Mouse (Mus musculus): Measurements from ENCODE around the gene Zc3h4. TPM values are rescaled to one million over a fixed set of nuclear protein-coding genes. Genes with fewer than 3 reads are reported as not detected.

Gene Zc3h4
- polyA plus RNA-seq, 1 experiment, result 42.0 TPM

DNA sequence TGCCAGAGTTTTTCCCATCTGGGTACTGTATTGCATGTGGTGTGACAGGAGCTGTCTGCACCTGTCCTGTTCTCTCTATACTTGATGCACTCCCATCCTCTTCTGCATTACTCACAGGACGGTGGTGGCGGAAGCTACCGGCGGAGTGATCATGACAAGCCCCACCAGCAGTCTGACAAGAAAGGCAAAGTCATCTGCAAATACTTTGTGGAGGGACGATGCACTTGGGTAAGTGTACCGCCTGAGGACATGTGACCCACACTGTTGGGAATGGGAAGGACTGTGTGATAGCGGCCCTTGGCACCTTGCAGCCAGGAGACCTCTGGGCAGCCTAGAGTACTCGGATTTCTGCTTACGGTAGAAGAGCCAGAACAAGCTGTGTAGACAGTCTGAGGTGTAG, 23.0 kb downstream of the Zc3h4 start:
- 87% methylated on average over 9 of the region's 9 CpGs for WGBS
- H3K27ac ChIP-seq (ENCODE audit: insufficient read depth, low read length), result no peak overlapping the region
- no peak for TF ChIP-seq CTCF (IDR thresholded peaks at IDR 0.05; ENCODE audit: borderline replicate concordance, insufficient read depth, low read depth, low read length)
- no peak for TF ChIP-seq POLR2A (IDR thresholded peaks at IDR 0.05; ENCODE audit: borderline replicate concordance, insufficient read depth, low read length)
- DNase-seq, result no peak
- H3K27me3 ChIP-seq (ENCODE audit: control insufficient read depth, insufficient read depth, low read length), result no peaks in the 10 kb centered on the region
- H3K4me3 ChIP-seq (replicated peaks; ENCODE audit: insufficient read depth, low read depth, low read length), result no peak overlapping the region
- no peaks in the 10 kb centered on the region for H3K4me1 ChIP-seq (ENCODE audit: control insufficient read depth, insufficient read depth, low read length)

DNA sequence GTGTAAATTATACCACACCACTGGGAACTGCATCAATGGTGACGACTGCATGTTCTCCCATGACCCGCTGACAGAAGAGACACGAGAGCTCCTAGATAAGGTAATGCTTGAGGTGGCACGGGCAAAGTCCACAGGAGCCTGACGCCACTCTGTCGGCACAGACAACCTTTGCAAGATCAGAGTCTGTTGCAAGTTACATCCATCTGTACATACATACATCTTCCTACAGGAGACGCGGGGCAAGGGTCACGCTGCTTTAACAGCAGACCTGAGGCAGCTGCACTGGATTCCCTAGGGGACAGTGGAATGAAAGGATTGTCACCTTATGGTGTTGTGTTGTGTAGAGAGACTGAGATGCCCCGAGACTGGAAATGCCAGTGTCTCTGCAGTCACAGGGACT, 25.0 kb downstream of the Zc3h4 start:
- 87% methylated on average over 10 of the region's 10 CpGs for WGBS
- no peak for DNase-seq

DNA sequence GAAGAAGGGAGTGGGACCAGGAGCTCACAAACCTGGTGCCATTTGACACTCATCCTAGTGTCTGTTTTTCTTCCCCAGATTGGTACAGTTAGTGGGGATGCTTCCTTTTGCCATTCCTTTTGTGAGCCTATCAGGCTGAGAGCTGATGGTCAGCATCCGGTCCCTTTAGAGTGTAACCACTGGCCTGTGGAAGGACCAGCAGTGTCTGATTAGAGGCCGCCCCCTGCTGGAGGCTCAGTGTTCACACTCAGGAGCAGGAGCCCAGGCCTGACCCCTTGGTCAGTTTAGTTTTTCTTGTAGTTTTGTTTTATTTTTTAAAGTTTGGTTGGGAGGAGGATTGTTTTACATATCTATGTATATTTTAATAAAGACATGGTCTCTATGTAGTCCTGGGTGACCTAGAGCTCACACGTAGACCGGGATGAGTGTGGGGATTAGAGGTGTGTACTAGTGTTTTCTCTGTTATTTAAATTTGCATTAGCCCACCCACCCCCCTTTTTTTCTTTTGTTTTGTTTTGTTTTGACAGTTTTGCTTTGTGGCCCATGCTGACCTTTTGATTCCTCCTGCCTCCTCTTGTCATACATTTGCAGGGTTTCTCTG, 25.5 kb downstream of the Zc3h4 start:
- H3K27me3 ChIP-seq (ENCODE audit: control insufficient read depth, insufficient read depth, low read length), result no peaks in the 10 kb centered on the region
- peak; percentile 76 to 79 for DNase-seq
- H3K27ac ChIP-seq (ENCODE audit: insufficient read depth, low read length), result no peak overlapping the region
- 48% methylated on average over 4 of the region's 4 CpGs for WGBS
- no peaks in the 10 kb centered on the region for H3K4me1 ChIP-seq (ENCODE audit: control insufficient read depth, insufficient read depth, low read length)
- peak; percentile 84 for TF ChIP-seq CTCF (IDR thresholded peaks at IDR 0.05; ENCODE audit: borderline replicate concordance, insufficient read depth, low read depth, low read length)
- TF ChIP-seq POLR2A (IDR thresholded peaks at IDR 0.05; ENCODE audit: borderline replicate concordance, insufficient read depth, low read length), result no peak
- H3K4me3 ChIP-seq (replicated peaks; ENCODE audit: insufficient read depth, low read depth, low read length), result no peak overlapping the region

More for the DNA sequence above, 25.0 kb downstream of the Zc3h4 start:
- TF ChIP-seq CTCF (IDR thresholded peaks at IDR 0.05; ENCODE audit: borderline replicate concordance, insufficient read depth, low read depth, low read length) (no peak), POLR2A (IDR thresholded peaks at IDR 0.05; ENCODE audit: borderline replicate concordance, insufficient read depth, low read length) (no peak)
- Histone ChIP-seq H3K4me3 (replicated peaks; ENCODE audit: insufficient read depth, low read depth, low read length) (no peak overlapping the region), H3K27ac (ENCODE audit: insufficient read depth, low read length) (no peak overlapping the region), H3K27me3 (ENCODE audit: control insufficient read depth, insufficient read depth, low read length) (no peaks in the 10 kb centered on the region), H3K4me1 (ENCODE audit: control insufficient read depth, insufficient read depth, low read length) (no peaks in the 10 kb centered on the region)

DNA sequence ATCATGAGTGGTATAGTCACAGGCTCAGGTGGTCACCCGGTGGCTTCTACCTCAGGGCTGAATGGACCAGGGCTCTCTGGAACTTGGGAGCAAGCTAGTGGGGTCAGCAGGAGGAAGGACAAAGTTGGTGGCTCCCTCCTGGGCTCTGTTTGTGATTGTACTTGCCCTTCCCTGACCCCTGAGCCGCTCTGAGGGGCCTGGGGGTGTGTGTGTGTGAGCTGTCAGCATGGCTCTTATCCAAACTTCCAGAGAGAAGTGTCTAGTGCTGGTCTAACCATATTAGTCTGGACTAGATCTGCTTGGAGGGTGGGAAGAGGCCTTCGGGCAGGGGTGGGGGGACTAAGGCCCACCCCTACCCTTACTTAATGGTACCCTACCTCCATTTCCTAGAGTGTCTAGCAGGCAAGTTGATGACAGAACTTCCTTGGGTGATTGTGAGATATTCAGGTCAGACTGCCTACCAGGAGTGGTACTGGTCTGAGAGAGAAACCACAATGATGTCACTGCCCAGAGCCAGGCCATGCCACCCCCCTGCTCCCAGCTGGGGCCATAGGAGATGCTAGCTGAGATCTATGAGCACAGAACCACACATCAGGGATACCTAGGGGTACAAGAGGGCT, 32.8 kb downstream of the Zc3h4 start:
- 81% methylated on average over 3 of the region's 3 CpGs for WGBS
- TF ChIP-seq CTCF (IDR thresholded peaks at IDR 0.05; ENCODE audit: borderline replicate concordance, insufficient read depth, low read depth, low read length) (no peak), POLR2A (IDR thresholded peaks at IDR 0.05; ENCODE audit: borderline replicate concordance, insufficient read depth, low read length) (no peak)
- Histone ChIP-seq H3K4me3 (replicated peaks; ENCODE audit: insufficient read depth, low read depth, low read length) (no peak overlapping the region), H3K27ac (ENCODE audit: insufficient read depth, low read length) (no peak overlapping the region), H3K4me1 (ENCODE audit: control insufficient read depth, insufficient read depth, low read length) (no peaks in the 10 kb centered on the region), H3K27me3 (ENCODE audit: control insufficient read depth, insufficient read depth, low read length) (no peaks in the 10 kb centered on the region)
- DNase-seq, result no peak

DNA sequence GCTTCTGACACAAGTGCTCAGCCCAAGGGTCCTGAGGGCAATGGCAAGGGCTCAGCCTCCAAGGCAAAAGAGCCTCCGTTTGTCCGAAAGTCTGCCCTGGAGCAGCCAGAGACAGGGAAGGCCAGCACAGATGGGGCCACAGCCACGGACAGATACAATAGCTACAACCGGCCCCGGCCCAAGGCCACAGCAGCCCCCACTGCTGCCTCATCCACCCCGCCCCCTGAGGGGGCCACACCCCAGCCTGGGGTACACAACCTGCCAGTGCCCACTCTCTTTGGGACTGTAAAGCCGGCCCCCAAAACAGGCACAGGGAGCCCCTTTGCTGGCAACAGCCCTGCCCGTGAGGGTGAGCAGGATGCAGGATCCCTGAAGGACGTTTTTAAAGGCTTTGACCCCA, 34.4 kb downstream of the Zc3h4 start:
- 84% methylated on average over 9 of the region's 9 CpGs for WGBS
- Histone ChIP-seq H3K27me3 (ENCODE audit: control insufficient read depth, insufficient read depth, low read length) (no peaks in the 10 kb centered on the region), H3K4me3 (replicated peaks; ENCODE audit: insufficient read depth, low read depth, low read length) (no peak overlapping the region), H3K4me1 (ENCODE audit: control insufficient read depth, insufficient read depth, low read length) (no peaks in the 10 kb centered on the region), H3K27ac (ENCODE audit: insufficient read depth, low read length) (no peak overlapping the region)
- TF ChIP-seq CTCF (IDR thresholded peaks at IDR 0.05; ENCODE audit: borderline replicate concordance, insufficient read depth, low read depth, low read length) (no peak), POLR2A (IDR thresholded peaks at IDR 0.05; ENCODE audit: borderline replicate concordance, insufficient read depth, low read length) (no peak)
- DNase-seq, result no peak

DNA sequence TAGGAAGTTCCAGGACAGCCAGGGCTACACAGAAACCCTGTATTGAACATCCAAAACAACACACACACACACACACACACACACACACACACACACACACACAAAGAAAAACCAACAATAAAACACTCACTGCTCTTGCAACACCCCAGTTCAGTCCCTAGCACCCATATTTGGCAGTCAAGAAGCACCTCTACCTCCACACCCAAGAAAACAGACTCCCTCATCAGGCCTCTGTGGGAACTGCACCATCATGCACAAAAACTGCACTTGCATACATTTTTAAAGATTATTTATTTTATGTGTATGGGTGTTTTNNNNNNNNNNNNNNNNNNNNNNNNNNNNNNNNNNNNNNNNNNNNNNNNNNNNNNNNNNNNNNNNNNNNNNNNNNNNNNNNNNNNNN, 40.5 kb downstream of the Zc3h4 start:
- Histone ChIP-seq H3K4me1 (ENCODE audit: control insufficient read depth, insufficient read depth, low read length) (no peaks in the 10 kb centered on the region), H3K4me3 (replicated peaks; ENCODE audit: insufficient read depth, low read depth, low read length) (no peak overlapping the region), H3K27me3 (ENCODE audit: control insufficient read depth, insufficient read depth, low read length) (no peaks in the 10 kb centered on the region), H3K27ac (ENCODE audit: insufficient read depth, low read length) (no peak overlapping the region)
- DNase-seq, result no peak
- TF ChIP-seq CTCF (IDR thresholded peaks at IDR 0.05; ENCODE audit: borderline replicate concordance, insufficient read depth, low read depth, low read length) (no peak), POLR2A (IDR thresholded peaks at IDR 0.05; ENCODE audit: borderline replicate concordance, insufficient read depth, low read length) (no peak)

DNA sequence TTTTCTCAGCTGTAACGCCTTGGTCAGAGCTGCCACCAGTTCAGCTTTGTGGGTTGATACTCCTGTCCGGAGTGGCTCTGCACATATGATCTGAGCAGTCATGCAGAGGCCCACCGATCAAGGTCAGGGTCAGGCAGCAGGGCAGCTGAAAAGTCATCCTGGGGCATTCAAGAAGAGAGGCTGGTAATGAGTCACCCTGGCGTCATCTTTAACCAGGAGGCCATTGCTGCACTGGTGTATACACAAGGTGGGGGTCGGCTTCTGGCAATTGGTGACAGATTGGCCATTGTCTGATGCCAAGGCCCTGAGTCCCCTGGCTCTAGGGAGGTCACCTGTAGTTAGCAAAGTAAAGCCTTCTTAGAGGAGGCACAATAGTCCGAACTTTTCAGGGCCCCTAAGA, 50.9 kb downstream of the Zc3h4 start:
- no peak for DNase-seq
- 84% methylated on average over 6 of the region's 6 CpGs for WGBS
- H3K27ac ChIP-seq (ENCODE audit: insufficient read depth, low read length), result no peak overlapping the region
- no peak overlapping the region for H3K4me3 ChIP-seq (replicated peaks; ENCODE audit: insufficient read depth, low read depth, low read length)
- H3K27me3 ChIP-seq (ENCODE audit: control insufficient read depth, insufficient read depth, low read length), result no peaks in the 10 kb centered on the region
- no peak for TF ChIP-seq POLR2A (IDR thresholded peaks at IDR 0.05; ENCODE audit: borderline replicate concordance, insufficient read depth, low read length)
- no peak for TF ChIP-seq CTCF (IDR thresholded peaks at IDR 0.05; ENCODE audit: borderline replicate concordance, insufficient read depth, low read depth, low read length)
- H3K4me1 ChIP-seq (ENCODE audit: control insufficient read depth, insufficient read depth, low read length), result peaks cover 3% of the 10 kb centered on the region; the same call in 1 of the 2 replicates

DNA sequence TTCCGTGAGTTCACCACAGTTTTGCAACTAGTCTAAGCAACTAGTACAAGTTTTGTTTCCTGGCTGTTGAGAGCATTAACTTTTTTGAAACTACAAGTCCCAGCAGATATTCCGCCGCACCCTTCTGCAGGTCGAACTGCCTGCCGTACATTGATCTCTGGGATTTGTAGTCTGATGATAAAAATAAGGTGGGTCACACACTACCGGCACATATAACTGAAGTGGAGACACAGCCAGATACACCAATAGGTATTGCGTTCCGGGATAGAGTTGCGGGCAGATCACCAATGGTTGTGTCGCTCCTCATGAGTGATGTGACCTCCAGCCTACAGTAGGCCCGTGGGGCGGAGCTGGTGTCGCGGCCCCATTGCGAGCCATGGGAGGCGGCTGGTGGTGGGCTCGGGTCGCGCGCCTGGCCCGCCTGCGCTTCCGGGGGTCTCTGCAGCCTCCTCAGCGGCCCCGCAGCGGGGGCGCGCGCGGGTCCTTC, 51.9 kb downstream of the Zc3h4 start, which contains the start of gene Tmem160:
Tmem160 (plus strand) TSS at position 193 of the 487 bp plus-strand sequence.
- WGBS, result 1% methylated on average over 30 of the region's 30 CpGs

More for the DNA sequence above, 51.9 kb downstream of the Zc3h4 start, which contains the start of gene Tmem160:
- Histone ChIP-seq H3K4me1 (ENCODE audit: control insufficient read depth, insufficient read depth, low read length) (peaks cover 3% of the 10 kb centered on the region; the same call in 1 of the 2 replicates), H3K27me3 (ENCODE audit: control insufficient read depth, insufficient read depth, low read length) (no peaks in the 10 kb centered on the region), H3K27ac (ENCODE audit: insufficient read depth, low read length) (peak within 1 kb of the TSS; percentile 56), H3K4me3 (replicated peaks; ENCODE audit: insufficient read depth, low read depth, low read length) (peak within 1 kb of the TSS; percentile 89)
- peak; percentile 87 to 95 for DNase-seq
- TF ChIP-seq POLR2A (IDR thresholded peaks at IDR 0.05; ENCODE audit: borderline replicate concordance, insufficient read depth, low read length), result 0 out of 2 replicates have a peak, but pooled peaks have one; percentile 35
- no peak for TF ChIP-seq CTCF (IDR thresholded peaks at IDR 0.05; ENCODE audit: borderline replicate concordance, insufficient read depth, low read depth, low read length)

Measured in cerebellum, adult 2 months (tissue).